Mouse (Mus musculus) megakaryocyte, embryonic 14.5 days (primary cell): ENCODE results near the gene Mknk2.

ENCODE experiments used
- FLI1 ChIP-seq: IDR thresholded peaks from 2 replicates; pipeline ENCODE4 v1.6.1; 2012; ENCODE audit warnings: low read length, inconsistent platforms, mixed read lengths
- GATA1 ChIP-seq: IDR thresholded peaks from 3 replicates; pipeline ENCODE4 v1.6.1; 2012; ENCODE audit warnings: mixed read lengths, low read length, inconsistent platforms, borderline replicate concordance

GRCm38 (mm10) chr10:80658194-80658840 lies 19.6 kb downstream of the Mknk2 start:
- TF ChIP-seq GATA1 = no peak
- TF ChIP-seq FLI1 = no peak
